Mouse (Mus musculus) 3T3-L1 (cell line): Measurements from ENCODE around the gene Disp2.

Experiments
- DNase-seq: peaks from one replicate; pipeline ENCODE4 v3.0.0-alpha.2; 2015; ENCODE audit warnings: low read depth, low spot score

Gene Disp2

GRCm38 (mm10) chr2:118786525-118786924 is 7.0 kb downstream of the Disp2 start:
- DNase-seq: no peak

DNA sequence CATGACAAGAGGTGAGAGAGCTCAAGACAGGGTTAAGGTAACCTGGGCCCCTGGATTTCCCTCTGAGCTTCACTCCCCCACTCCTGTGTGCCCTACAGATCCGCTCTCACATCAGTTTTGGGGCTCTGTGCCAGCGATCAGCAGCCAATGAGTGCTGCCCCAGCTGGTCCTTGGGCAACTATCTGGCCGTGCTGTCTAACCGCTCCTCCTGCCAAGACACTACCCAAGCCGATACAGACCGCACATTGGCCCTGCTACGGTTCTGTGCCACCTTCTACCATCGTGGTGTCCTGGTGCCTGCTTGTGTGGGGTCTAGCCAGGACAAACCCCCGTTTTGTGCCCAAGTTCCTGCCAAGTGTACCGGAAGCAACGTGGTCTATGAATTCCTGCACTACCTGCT is 10.0 kb downstream of the Disp2 start:
- DNase-seq: no peak

DNA sequence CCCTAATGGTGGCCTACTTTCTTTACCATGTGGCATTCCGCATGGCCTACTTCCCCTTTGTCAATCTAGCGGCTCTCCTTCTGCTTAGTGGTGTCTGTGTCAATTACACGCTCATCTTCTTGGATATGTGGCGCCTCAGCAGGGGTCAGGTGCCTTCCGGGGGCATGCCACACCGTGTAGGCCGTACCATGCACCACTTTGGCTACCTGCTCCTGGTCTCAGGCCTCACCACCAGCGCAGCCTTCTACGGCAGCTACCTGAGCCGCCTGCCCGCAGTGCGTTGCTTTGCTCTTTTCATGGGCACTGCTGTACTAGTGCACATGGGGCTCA is 10.7 kb downstream of the Disp2 start:
- no peak for DNase-seq

GRCm38 (mm10) chr2:118790551-118791525 is 11.3 kb downstream of the Disp2 start:
- DNase-seq: no peak

- no peak for DNase-seq
Observed at GRCm38 (mm10) chr2:118791591-118792258, 12.2 kb downstream of the Disp2 start.

- DNase-seq: no peak
Observed at GRCm38 (mm10) chr2:118792259-118792613, 12.7 kb downstream of the Disp2 start.

GRCm38 (mm10) chr2:118793636-118794035 is 14.1 kb downstream of the Disp2 start:
- DNase-seq: no peak

DNA sequence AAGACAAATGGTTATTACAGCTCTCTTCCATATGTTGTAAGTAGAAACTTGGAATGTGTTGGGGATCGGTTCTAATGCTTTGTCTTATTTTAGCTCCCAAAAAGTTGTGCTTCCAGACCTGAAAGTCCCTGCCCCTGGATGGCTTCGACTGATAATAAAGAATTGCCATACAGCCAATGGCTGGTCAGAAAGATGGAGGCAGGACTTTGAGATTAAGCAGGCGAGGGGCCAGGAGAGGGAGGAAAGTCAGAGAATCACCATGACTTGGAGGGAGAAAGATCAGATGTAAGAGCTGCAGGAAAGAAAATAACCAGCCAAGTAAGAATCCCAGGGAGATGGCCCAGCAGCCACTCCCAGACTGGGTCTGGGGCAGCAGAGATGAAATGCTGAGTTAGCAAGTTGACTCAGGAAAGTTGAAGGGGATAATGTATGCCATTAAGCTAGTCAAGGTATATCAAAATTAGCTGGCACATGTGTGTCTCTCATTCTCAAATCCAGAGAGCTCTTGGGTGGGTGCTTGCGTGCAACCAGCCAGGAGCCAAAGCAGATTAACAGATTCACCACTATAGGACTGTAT is 23.1 kb downstream of the Disp2 start:
- DNase-seq: no peak

DNA sequence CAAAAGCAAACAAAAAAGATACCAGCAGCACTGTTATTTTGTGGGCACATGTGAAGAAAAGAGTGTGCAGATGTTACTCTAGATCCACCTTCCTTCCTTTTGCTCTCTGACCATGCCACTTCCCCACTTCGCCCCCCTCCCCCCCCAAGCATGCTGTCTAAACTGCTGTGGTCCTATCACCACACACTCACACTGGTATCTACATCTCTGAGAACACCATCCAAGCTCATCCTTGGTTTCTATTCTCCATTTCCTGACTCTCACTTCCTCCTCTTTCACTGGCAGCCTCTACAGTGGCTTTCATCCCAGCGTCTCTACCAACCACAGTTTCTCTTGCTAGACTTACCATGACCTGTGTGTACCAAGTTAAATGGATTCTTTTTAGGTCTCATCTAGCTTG is 25.0 kb downstream of the Disp2 start:
- DNase-seq: no peak

DNA sequence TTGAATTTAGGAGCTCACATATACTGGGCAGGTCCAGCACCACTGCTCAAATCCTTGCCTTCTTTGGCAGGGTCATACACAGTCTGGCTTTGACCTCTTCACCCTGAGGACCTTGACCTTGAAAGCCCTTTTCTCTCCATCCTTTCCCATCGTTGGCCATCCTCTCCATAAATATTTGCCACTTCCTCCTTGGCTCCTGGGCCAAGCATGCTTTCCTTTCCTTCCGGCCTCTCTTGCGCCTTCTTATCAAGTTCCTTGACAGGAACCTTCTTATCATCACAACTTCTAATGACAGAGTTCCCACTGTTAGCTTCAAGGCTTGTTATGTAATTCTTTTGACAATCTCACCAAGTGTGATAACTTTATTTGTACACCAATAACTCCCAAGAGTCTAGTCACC is 25.6 kb downstream of the Disp2 start:
- no peak for DNase-seq

- DNase-seq: no peak
Observed at GRCm38 (mm10) chr2:118805756-118806155, 26.2 kb downstream of the Disp2 start.

DNA sequence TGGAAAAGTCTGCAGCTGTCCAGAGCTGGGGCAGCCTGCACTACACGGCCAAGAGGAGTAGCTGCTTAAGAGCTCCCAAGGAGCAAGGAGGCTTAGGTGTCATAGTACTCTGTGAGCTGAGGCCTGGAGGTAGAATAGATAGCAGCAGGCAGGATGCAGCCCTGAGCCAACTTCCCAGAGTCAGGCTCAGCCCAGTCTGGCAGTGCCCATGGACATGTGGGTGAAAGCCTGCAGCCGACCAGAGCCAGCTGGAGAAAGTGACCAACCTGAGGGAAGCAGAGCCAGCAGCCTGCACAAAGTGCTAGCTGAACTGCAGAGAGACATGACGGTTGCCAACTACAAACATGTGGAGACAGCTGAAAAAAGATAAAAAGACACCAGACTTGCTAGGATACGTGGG is 27.3 kb downstream of the Disp2 start:
- no peak for DNase-seq

DNA sequence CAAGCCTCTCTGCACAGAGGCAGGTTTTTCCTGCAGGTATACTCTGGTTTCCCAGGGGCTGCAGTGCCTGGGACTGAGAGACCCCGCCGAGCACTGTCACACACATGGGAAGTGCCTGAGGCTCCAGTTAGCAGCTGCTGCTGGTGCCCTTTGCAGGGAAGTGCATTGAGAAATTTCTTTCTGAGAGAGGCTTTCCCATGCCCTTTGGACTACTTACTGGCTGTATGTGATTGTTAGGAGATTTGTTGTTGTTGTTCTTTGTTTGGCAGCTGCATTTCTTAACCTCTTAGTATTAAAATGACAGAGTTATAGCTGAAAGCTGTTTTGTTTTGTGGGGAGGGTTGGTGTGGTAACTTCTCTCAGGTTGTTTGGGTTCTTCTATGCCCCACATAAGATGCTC is 31.3 kb downstream of the Disp2 start:
- DNase-seq: no peak

GRCm38 (mm10) chr2:118812724-118813123 is 33.2 kb downstream of the Disp2 start:
- DNase-seq: no peak

- peak; percentile 98 for DNase-seq
Observed at GRCm38 (mm10) chr2:118813981-118814836, 34.7 kb downstream of the Disp2 start, which contains the start of gene Knstrn. Gene Knstrn (plus strand): TSS chr2:118814003.

GRCm38 (mm10) chr2:118822800-118823199 is 43.3 kb downstream of the Disp2 start:
- DNase-seq: no peak

DNA sequence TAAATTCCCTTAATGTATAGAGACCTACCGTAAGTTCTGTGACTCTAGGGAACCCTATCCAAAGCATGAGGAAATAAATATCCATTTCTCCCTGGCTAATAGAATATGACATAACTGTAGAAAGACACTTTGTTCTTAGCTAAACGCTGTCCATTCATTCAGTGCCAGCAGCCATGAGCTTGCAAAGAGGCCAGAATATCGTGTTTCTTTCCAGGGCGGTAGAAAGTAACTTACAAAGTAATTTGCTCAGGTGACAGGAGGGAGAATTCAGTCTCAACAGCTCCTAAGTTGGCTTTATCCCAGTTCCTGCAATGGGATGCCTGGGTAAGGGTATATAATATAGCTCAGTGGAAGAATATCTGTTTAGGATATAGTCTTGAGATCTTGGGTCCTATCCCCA is 44.9 kb downstream of the Disp2 start:
- no peak for DNase-seq

DNA sequence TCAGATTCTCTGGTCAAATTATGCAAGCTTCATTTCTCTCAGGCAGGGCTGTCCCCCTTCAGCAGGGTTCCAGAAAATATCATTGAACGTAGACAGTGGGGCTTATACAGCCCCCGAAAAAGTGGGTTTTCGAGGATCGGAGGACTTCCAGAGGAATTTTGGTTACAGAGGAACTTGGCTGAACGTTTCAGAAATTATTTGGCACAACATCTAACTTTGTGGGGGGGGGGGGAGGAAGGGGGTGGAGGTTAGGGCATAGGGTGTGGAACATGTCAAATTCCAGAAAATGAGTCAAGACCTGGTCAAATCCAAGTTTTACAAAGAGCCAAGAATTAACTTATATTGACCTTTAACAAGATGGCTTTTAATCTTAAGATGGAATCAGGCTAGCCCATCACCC is 49.6 kb downstream of the Disp2 start:
- DNase-seq: no peak

- no peak for DNase-seq
Observed at GRCm38 (mm10) chr2:118834061-118834460, 54.5 kb downstream of the Disp2 start.

DNA sequence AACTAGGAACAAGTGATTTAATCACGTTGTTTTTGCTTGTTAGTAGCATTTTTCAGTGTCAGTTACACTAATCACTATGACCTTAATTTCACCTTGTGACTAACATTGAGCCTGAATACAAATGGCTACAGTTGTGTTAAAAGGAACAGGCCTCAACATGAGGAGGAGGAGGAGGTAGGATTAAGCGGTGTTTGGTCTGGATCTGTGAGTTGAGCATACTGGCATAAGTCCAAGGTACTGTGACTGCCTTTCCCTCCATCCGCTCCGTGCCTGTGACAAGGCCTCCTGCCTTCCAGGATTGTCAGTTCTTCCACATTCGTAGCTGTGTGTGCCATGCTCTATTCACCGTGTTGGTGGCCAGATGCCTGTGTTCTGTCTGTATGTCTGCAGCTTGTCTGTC is 55.6 kb downstream of the Disp2 start:
- DNase-seq: no peak

GRCm38 (mm10) chr2:118838330-118838729 is 58.8 kb downstream of the Disp2 start:
- no peak for DNase-seq

GRCm38 (mm10) chr2:118841186-118841585 is 61.7 kb downstream of the Disp2 start:
- peak; percentile 65 for DNase-seq
